Mouse (Mus musculus) MEL (cell line): ENCODE results near the gene Sprr2i.

Experiments
- BHLHE40 ChIP-seq: IDR thresholded peaks from 2 replicates; pipeline ENCODE4 v1.6.1; 2012; ENCODE audit warnings: low read depth, mild to moderate bottlenecking, inconsistent platforms, low read length, improper control_type of control experiment, borderline replicate concordance
- EP300 ChIP-seq, 2 experiments: IDR thresholded peaks; 2 replicates each; pipeline ENCODE4 v1.6.1; 2011; ENCODE audit warnings: improper control_type of control experiment in 2 of 2, low read length in 2 of 2, low read depth in 1 of 2, mild to moderate bottlenecking in 1 of 2
- GABPA ChIP-seq: IDR thresholded peaks from 2 replicates; pipeline ENCODE4 v1.6.1; 2012; ENCODE audit warnings: low read depth, mild to moderate bottlenecking, inconsistent platforms, low read length, improper control_type of control experiment, moderate library complexity
- MAFK ChIP-seq: IDR thresholded peaks from 2 replicates; pipeline ENCODE4 v1.6.1; 2011; ENCODE audit warnings: low read depth, mild to moderate bottlenecking, low read length, improper control_type of control experiment, borderline replicate concordance
- MAX ChIP-seq: IDR thresholded peaks from 2 replicates; pipeline ENCODE4 v1.6.1; 2011; ENCODE audit warnings: low read length, improper control_type of control experiment
- POLR2A ChIP-seq, 2 experiments: IDR thresholded peaks; 2 replicates each; pipeline ENCODE4 v1.6.1; 2011 to 2012; ENCODE audit warnings: low read length in 2 of 2, mild to moderate bottlenecking in 2 of 2, control low read depth in 1 of 2, improper control_type of control experiment in 1 of 2, low read depth in 1 of 2, moderate library complexity in 1 of 2; ENCODE audit not compliant: control insufficient read depth in 1 of 2, insufficient read depth in 1 of 2, poor library complexity in 1 of 2
- TBP ChIP-seq: IDR thresholded peaks from 2 replicates; pipeline ENCODE4 v1.8.0; 2011; ENCODE audit warnings: low read depth, low read length, improper control_type of control experiment

GRCm38 (mm10) chr3:92385385-92385784 is 22.4 kb upstream of the Sprr2i start, which contains the start of gene Sprr2h:
- TF ChIP-seq POLR2A (IDR thresholded peaks at IDR 0.05; ENCODE audit: control insufficient read depth in 1 of 2, insufficient read depth in 1 of 2, low read depth in 1 of 2, low read length in 2 of 2, poor library complexity in 1 of 2) (no peak), BHLHE40 (no peak), EP300 (IDR thresholded peaks at IDR 0.05; ENCODE audit: low read depth in 1 of 2, low read length in 2 of 2) (no peak), MAFK (no peak), MAX (no peak), TBP (no peak), GABPA (no peak)
